Mouse (Mus musculus) spleen, adult 18-20 months (tissue): ENCODE data around the gene Abhd15.
A peak's percentile ranks its signal among the peaks of the same experiment; 100 is the strongest.

Experiments
- DNase-seq, 2 experiments: peaks; one replicate each; pipeline ENCODE4 v3.0.0; 2022; ENCODE audit warnings: mixed read lengths in 2 of 2

Gene Abhd15

GRCm38 (mm10) chr11:77514832-77515636 is at the start of gene Abhd15:
Gene Abhd15, plus strand, starts transcription at chr11:77515121.
- DNase-seq, result peak; percentile 60 to 67

GRCm38 (mm10) chr11:77466544-77466943 is 48.4 kb upstream of the Abhd15 start:
- no peak for DNase-seq

- peak; percentile 65 to 81 for DNase-seq
These were observed 47.8 kb upstream of the Abhd15 start for GRCm38 (mm10) chr11:77467157-77467556.

DNA sequence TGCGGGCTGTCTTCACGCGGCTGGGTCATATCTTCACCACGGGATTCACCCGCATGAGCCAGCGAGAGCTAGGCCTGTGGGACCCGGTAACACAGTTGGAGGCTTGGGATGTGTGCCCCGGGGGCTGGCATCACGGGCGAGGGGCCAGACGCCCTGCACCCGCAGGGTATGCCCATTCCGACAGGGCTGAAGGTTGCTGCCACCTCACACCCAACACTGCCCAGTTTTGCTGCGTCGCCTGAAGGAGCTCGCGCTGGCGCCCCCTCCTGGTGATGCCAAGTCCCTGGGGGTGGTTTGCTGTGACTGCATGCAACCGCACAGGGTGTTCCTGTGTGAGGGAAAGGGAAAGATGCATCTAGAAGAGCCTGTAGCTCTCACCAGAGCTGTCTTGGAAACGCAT is 47.1 kb upstream of the Abhd15 start:
- peak; percentile 56 to 83 for DNase-seq

DNA sequence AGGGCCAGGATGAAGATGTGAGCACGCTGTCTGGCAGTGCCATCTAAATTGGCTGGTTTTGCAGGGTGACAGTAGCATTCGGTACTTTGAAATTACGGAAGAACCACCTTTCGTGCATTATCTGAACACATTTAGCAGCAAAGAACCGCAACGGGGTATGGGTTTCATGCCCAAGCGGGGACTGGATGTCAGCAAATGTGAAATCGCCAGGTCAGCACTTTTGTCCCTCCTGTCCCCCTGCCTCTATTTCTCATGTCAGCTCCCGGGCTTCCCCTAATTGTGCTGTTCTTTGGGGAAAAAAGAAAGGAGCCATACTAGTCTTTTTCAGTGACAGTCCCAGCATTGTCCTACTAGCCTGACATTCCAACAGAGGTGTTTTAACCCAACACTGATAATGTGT is 46.5 kb upstream of the Abhd15 start:
- no peak for DNase-seq

GRCm38 (mm10) chr11:77471407-77471806 is 43.5 kb upstream of the Abhd15 start:
- DNase-seq, result no peak

DNA sequence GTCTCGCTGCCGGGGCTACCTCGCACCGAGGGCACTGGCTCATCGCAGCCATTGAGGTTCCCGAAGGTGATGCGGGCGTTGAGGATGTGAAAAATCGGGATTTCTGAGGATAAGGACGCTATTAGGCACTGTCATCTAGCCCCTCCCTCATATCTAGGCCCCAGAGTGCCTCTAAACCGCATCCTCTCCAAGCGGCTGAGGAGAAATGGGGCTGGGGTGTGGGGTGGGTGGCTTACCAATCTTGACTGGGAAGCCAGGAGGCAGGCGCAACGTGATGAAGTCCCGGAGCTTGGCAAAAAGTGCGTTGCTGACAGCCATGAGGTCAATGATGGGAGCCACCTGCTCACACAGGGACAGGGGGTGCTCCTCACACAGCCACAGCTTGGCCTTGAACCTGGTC is 42.1 kb upstream of the Abhd15 start:
- DNase-seq, result no peak

GRCm38 (mm10) chr11:77476216-77476615 is 38.7 kb upstream of the Abhd15 start:
- no peak for DNase-seq

- no peak for DNase-seq
These were observed 38.0 kb upstream of the Abhd15 start for GRCm38 (mm10) chr11:77476895-77477294.

- DNase-seq, result no peak
These were observed 31.9 kb upstream of the Abhd15 start for GRCm38 (mm10) chr11:77483043-77483442.

- DNase-seq, result no peak
These were observed 31.2 kb upstream of the Abhd15 start for GRCm38 (mm10) chr11:77483510-77484255.

- DNase-seq, result no peak
These were observed 29.7 kb upstream of the Abhd15 start for GRCm38 (mm10) chr11:77485229-77485628.

- DNase-seq, result no peak
These were observed 28.1 kb upstream of the Abhd15 start for GRCm38 (mm10) chr11:77486798-77487197.

- peak in 1 of 2 experiments; percentile 25 for DNase-seq
These were observed 25.9 kb upstream of the Abhd15 start for GRCm38 (mm10) chr11:77488771-77489581.

GRCm38 (mm10) chr11:77489591-77490235 is 25.2 kb upstream of the Abhd15 start, which contains the start of gene Ankrd13b:
Gene Ankrd13b, minus strand, starts transcription at chr11:77489678.
- DNase-seq, result peak in 1 of 2 experiments; percentile 61

DNA sequence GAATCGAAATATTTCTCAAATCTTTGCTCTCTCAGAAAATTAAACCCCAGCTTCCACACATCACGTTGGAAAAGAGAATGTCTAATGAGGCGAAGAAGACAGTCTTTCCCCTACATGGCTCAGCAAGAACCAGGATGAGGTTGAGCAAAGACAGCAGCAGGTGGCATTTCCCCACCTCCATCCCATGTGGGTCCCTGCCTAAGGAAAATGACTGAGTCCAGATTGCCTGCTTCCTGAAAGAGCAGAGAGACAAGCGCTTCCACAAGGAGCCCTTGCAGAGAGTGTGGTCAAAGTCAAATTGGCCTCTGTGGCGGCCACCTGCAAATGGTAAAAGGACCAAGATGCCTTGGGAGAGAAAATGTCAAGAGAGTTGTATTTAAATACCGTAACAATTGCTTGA is 24.5 kb upstream of the Abhd15 start:
- DNase-seq, result no peak

DNA sequence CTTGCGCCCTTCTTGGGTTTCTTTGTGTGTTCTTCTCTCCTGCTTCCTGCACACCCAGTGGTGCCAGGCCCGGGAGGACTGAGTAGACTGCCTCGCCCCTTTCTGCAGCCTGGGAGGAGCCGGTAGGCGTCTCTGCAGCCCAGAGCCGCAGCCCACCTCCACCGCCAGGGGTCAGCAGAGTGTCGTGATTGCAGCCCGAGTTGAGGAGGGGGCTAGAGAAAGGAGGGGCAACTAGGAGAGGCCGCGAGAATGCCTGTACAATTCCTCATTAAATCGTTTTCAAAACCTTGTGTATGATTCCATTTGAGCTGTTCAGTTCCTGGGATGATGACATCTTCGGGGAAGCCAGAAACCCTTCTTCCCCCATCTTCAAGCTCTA is 23.8 kb upstream of the Abhd15 start:
- DNase-seq, result peak; percentile 74 to 85

DNA sequence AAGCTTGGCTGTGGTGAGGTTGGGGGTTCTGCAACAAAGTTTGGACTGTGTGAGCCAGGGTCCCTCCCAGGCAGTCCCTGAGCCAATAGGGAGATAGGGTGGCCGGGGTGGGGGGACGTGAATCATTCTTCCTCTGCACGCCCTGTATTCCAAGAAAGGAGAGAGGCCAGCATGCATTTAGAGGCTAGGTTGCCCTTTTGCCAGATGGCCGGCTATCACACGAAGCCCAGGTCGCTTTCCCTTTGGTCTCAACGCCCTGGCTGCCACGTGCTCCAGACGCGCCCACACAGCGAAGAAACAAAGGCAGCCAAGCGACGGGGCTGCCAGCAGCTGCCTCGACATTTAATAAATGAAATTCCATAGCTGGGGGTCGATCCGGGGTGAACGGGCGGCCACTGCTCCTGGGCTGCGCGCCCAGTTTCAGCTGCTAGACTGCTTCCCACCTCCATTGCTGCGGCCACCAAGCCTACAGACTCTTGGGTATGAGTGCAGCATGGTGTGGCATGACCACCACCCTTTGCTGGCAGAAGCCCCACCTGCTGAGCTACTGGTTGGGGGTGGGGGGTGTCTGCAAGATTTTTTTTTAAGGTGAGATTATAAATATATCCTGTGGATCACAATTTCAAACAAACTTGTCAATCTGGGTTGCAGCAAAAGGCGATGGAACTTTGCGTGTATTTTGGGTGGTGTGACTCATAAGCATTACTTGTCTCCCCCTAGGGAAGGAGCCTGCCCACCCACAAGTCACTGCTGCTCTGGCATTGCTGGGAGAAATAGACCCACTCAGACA is 23.2 kb upstream of the Abhd15 start:
- DNase-seq, result no peak

GRCm38 (mm10) chr11:77492311-77492871 is 22.5 kb upstream of the Abhd15 start:
- DNase-seq, result peak in 1 of 2 experiments; percentile 26

GRCm38 (mm10) chr11:77492911-77493332 is 22.0 kb upstream of the Abhd15 start:
- peak; percentile 91 to 93 for DNase-seq
